Mouse (Mus musculus): ENCODE measurements around the gene Dgkk. TPM values are rescaled to one million over a fixed set of nuclear protein-coding genes. Genes with fewer than 3 reads are reported as not detected.

Dgkk gene
- not detected for polyA plus RNA-seq (2017; shearing (Covaris generic))

DNA sequence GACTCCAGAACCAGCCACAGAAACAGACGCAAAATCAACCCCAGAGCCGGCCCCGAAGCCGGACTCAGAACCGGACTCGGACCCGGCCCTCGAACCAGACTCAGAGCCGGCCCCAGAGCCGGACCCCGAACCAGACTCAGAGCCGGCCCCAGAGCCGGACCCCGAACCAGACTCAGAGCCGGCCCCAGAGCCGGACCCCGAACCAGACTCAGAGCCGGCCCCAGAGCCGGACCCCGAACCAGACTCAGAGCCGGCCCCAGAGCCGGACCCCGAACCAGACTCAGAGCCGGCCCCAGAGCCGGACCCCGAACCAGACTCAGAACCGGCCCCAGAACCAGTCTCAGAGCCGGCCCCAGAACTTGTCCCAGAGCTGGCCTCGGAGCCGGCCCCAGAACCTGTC, at the start of gene Dgkk:
Gene Dgkk (plus strand): TSS at position 301 of the 400 bp plus-strand sequence.

